Mouse (Mus musculus): ENCODE data around the gene Rbms1. TPM values are rescaled to one million over a fixed set of nuclear protein-coding genes. Genes with fewer than 3 reads are reported as not detected.

Rbms1 gene
- polyA plus RNA-seq, 1 experiment: 94.8 TPM

DNA sequence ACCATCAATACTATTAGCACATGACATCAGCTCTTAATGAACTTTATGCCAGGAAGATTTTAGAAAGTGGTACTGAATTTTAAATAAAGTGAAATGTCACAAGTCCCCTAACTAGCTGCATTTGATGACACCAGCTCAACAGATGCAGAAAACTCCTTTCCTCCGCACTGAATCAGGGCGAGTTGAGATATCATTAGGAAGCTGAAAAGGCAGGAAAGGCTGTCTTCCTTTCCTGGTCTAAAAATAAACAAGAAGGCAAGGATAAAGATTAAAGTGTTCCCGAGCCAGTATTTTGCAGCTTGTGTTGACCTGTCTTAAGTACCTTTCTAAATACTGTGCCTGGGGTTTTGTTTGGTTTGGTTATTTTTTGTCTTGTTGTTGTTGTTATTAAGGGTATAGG lies 42.9 kb downstream of the Rbms1 start:
- 82% methylated on average over 3 of the region's 3 CpGs for WGBS
- Histone ChIP-seq H3K4me3 (ENCODE audit: extremely low read depth, insufficient read depth, insufficient read length) (no peak overlapping the region), H3K36me3 (ENCODE audit: control insufficient read depth, insufficient read depth, low read length) (no peaks in the 10 kb centered on the region), H3K4me1 (ENCODE audit: control insufficient read depth, insufficient read depth, insufficient read length) (peaks cover 3% of the 10 kb centered on the region; the same call in 1 of the 2 replicates), H3K27ac (ENCODE audit: insufficient read depth, low read length) (no peak overlapping the region), H3K27me3 (ENCODE audit: control insufficient read depth, insufficient read depth, low read length) (no peaks in the 10 kb centered on the region)
- DNase-seq (ENCODE audit: low read depth in 1 of 2, low spot score in 2 of 2): no peak
- no peak for TF ChIP-seq POLR2A (IDR thresholded peaks at IDR 0.05; ENCODE audit: low read depth, low read length)
- TF ChIP-seq CTCF (IDR thresholded peaks at IDR 0.05; ENCODE audit: extremely low read depth, insufficient read depth, insufficient read length, insufficient replicate concordance): no peak

DNA sequence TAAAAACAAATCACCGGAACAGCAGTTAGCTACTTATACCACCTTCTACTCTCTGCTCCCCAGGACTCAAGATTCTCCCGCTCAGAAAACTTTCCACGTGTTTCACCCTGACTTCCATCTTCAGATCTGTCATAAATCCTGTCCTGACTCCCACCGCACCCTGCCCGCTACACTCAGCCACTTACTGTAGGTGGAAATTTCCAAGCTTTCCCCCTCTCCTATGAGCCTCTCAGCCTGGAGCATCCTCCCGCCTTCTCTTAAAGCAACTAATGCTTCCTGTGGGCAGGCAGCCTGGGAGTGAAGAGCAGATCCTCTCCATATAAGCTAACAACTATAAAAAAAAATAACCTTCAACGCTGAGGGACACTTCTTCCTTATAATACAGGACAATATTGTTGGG lies 44.6 kb downstream of the Rbms1 start:
- no peaks in the 10 kb centered on the region for H3K36me3 ChIP-seq (ENCODE audit: control insufficient read depth, insufficient read depth, low read length)
- 81% methylated on average over 7 of the region's 7 CpGs for WGBS
- H3K4me3 ChIP-seq (ENCODE audit: extremely low read depth, insufficient read depth, insufficient read length): no peak overlapping the region
- TF ChIP-seq CTCF (IDR thresholded peaks at IDR 0.05; ENCODE audit: extremely low read depth, insufficient read depth, insufficient read length, insufficient replicate concordance): no peak
- TF ChIP-seq POLR2A (IDR thresholded peaks at IDR 0.05; ENCODE audit: low read depth, low read length): no peak
- no peak for DNase-seq (ENCODE audit: low read depth in 1 of 2, low spot score in 2 of 2)
- no peaks in the 10 kb centered on the region for H3K27me3 ChIP-seq (ENCODE audit: control insufficient read depth, insufficient read depth, low read length)
- peaks cover 3% of the 10 kb centered on the region; the same call in 1 of the 2 replicates for H3K4me1 ChIP-seq (ENCODE audit: control insufficient read depth, insufficient read depth, insufficient read length)
- no peak overlapping the region for H3K27ac ChIP-seq (ENCODE audit: insufficient read depth, low read length)

DNA sequence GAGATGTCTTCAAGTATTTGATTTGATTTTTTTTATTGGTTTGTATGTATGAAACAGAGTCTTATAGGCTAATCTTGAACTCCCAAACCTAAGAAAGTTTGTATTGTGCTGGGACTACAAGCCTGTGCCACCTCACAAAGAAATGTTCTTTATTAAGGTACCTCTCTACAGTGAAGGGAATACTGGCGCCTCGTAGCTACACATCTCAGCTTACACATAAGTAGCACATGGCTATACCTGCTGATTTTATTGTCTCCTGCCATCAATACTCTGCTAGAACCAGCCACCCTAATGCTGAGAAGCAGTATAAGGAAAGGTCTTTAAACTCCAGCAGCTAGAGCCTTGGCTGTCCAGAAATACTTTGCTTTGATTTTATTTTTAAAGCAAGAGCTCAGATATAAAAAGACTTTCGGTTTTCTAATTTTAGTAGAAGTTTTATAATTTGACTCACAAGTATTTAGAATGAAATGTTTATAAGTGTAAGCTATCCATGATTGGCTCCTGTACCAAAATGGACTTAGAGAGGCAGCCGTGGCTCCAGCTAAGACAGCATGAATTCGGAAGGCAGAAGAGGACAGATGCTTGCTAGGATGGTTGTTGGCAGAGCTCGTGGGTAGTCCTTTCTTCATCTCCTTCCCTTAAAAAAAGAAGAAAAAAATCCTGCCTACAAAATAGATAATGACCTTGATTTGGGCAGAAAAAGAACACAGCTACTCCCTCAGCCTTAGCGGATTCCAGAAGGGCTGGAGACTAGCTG lies 48.3 kb downstream of the Rbms1 start:
- TF ChIP-seq POLR2A (IDR thresholded peaks at IDR 0.05; ENCODE audit: low read depth, low read length) (no peak), CTCF (IDR thresholded peaks at IDR 0.05; ENCODE audit: extremely low read depth, insufficient read depth, insufficient read length, insufficient replicate concordance) (no peak)
- no peak overlapping the region for H3K27ac ChIP-seq (ENCODE audit: insufficient read depth, low read length)
- H3K27me3 ChIP-seq (ENCODE audit: control insufficient read depth, insufficient read depth, low read length): no peaks in the 10 kb centered on the region
- no peak overlapping the region for H3K4me3 ChIP-seq (ENCODE audit: extremely low read depth, insufficient read depth, insufficient read length)
- 79% methylated on average over 7 of the region's 7 CpGs for WGBS
- H3K4me1 ChIP-seq (ENCODE audit: control insufficient read depth, insufficient read depth, insufficient read length): no peaks in the 10 kb centered on the region
- no peak for DNase-seq (ENCODE audit: low read depth in 1 of 2, low spot score in 2 of 2)
- H3K36me3 ChIP-seq (ENCODE audit: control insufficient read depth, insufficient read depth, low read length): no peaks in the 10 kb centered on the region

DNA sequence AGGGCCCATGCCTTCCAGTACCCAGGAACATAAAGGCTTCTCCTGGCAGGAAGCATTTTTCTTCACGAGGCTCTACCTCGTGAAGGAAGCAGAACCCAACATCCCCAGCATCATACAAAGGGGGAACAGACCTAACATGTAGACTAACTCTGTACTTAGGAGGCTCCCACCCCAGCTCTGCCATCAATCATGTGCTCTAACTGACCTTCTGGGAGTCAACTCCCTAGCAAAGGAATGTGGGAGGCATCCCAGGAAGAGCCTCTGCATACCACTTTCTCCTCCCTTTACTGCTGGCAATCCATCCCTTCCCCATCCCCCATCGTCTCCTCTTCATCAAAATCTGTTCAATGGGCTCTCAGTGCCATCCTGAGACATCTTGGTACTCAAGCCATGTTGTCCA lies 49.7 kb downstream of the Rbms1 start:
- no peaks in the 10 kb centered on the region for H3K27me3 ChIP-seq (ENCODE audit: control insufficient read depth, insufficient read depth, low read length)
- DNase-seq (ENCODE audit: low read depth in 1 of 2, low spot score in 2 of 2): no peak
- WGBS: 71% methylated on average over 3 of the region's 3 CpGs
- no peak overlapping the region for H3K27ac ChIP-seq (ENCODE audit: insufficient read depth, low read length)
- no peaks in the 10 kb centered on the region for H3K36me3 ChIP-seq (ENCODE audit: control insufficient read depth, insufficient read depth, low read length)
- no peaks in the 10 kb centered on the region for H3K4me1 ChIP-seq (ENCODE audit: control insufficient read depth, insufficient read depth, insufficient read length)
- TF ChIP-seq POLR2A (IDR thresholded peaks at IDR 0.05; ENCODE audit: low read depth, low read length): no peak
- no peak overlapping the region for H3K4me3 ChIP-seq (ENCODE audit: extremely low read depth, insufficient read depth, insufficient read length)

DNA sequence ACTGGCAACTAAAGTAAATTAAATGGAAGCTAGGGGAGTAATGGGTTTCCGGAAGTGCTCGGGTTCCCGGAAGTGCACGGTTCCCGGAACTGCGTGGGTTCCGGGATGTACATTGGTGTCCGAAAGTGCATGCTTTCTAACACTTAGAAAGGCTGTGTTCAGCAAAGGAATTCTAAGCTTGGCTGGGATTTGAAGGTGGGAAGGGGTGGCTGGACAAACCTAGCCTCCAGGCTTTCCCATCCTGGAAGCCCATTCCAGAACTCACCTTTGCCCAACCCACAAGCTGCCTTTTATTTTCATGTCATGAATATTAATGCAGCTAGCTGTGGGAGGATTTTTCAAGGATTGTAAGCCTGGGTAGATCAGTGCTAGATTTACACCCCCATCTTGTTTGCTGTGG lies 51.3 kb downstream of the Rbms1 start:
- WGBS: 84% methylated on average over 8 of the region's 8 CpGs
- Histone ChIP-seq H3K4me1 (ENCODE audit: control insufficient read depth, insufficient read depth, insufficient read length) (no peaks in the 10 kb centered on the region), H3K27me3 (ENCODE audit: control insufficient read depth, insufficient read depth, low read length) (no peaks in the 10 kb centered on the region), H3K36me3 (ENCODE audit: control insufficient read depth, insufficient read depth, low read length) (no peaks in the 10 kb centered on the region), H3K27ac (ENCODE audit: insufficient read depth, low read length) (no peak overlapping the region), H3K4me3 (ENCODE audit: extremely low read depth, insufficient read depth, insufficient read length) (no peak overlapping the region)
- TF ChIP-seq POLR2A (IDR thresholded peaks at IDR 0.05; ENCODE audit: low read depth, low read length): no peak
- no peak for TF ChIP-seq CTCF (IDR thresholded peaks at IDR 0.05; ENCODE audit: extremely low read depth, insufficient read depth, insufficient read length, insufficient replicate concordance)
- no peak for DNase-seq (ENCODE audit: low read depth in 1 of 2, low spot score in 2 of 2)

DNA sequence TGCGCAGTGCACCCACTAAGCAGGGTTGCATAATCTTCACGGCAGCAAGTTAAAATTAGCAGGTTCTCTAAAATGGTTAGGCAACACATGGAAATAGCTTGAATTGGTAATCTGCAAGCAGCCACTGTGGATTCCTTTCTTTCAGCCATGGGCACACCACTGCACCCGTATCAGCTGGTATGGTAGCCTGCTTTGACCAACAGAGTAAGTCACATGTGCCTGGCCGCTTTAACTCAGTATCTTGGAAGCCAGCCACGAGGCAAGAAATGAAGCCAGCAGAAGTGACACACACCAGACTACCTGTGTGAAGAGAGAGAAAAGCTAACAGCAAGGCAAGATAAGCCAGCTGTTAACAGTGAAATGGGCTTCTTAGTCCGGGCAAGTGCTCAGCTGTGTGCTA lies 52.2 kb downstream of the Rbms1 start:
- Histone ChIP-seq H3K4me3 (ENCODE audit: extremely low read depth, insufficient read depth, insufficient read length) (no peak overlapping the region), H3K27me3 (ENCODE audit: control insufficient read depth, insufficient read depth, low read length) (no peaks in the 10 kb centered on the region), H3K27ac (ENCODE audit: insufficient read depth, low read length) (no peak overlapping the region), H3K4me1 (ENCODE audit: control insufficient read depth, insufficient read depth, insufficient read length) (no peaks in the 10 kb centered on the region), H3K36me3 (ENCODE audit: control insufficient read depth, insufficient read depth, low read length) (no peaks in the 10 kb centered on the region)
- TF ChIP-seq POLR2A (IDR thresholded peaks at IDR 0.05; ENCODE audit: low read depth, low read length): no peak
- TF ChIP-seq CTCF (IDR thresholded peaks at IDR 0.05; ENCODE audit: extremely low read depth, insufficient read depth, insufficient read length, insufficient replicate concordance): no peak
- 51% methylated on average over 6 of the region's 6 CpGs for WGBS
- no peak for DNase-seq (ENCODE audit: low read depth in 1 of 2, low spot score in 2 of 2)

DNA sequence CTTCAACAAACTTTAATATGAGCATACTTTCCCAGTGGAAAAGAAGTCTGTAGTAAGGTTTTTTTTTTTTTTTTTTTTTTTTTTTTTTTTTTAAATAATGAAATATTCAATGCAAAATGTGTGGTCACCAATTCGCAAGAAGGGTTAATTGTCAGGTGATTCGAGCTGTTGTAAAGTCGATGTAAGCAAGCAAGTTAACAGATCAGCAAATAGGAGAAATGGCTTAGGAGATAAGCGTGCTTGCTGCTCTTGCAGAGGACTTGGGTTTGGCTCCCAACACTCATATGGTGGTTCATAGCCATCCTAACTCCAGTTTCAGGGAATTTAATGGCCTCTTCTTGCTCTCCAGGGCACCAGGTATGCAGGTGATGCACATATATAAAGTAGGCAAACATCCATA lies 54.4 kb downstream of the Rbms1 start:
- DNase-seq (ENCODE audit: low read depth in 1 of 2, low spot score in 2 of 2): no peak
- peaks cover 5% of the 10 kb centered on the region; the same call in 1 of the 2 replicates for H3K4me1 ChIP-seq (ENCODE audit: control insufficient read depth, insufficient read depth, insufficient read length)
- no peak for TF ChIP-seq CTCF (IDR thresholded peaks at IDR 0.05; ENCODE audit: extremely low read depth, insufficient read depth, insufficient read length, insufficient replicate concordance)
- TF ChIP-seq POLR2A (IDR thresholded peaks at IDR 0.05; ENCODE audit: low read depth, low read length): no peak
- WGBS: 75% methylated on average over 4 of the region's 4 CpGs
- no peaks in the 10 kb centered on the region for H3K36me3 ChIP-seq (ENCODE audit: control insufficient read depth, insufficient read depth, low read length)
- H3K27ac ChIP-seq (ENCODE audit: insufficient read depth, low read length): no peak overlapping the region
- H3K27me3 ChIP-seq (ENCODE audit: control insufficient read depth, insufficient read depth, low read length): no peaks in the 10 kb centered on the region
- no peak overlapping the region for H3K4me3 ChIP-seq (ENCODE audit: extremely low read depth, insufficient read depth, insufficient read length)
